Mouse (Mus musculus): ENCODE measurements around the gene Prox1.
A peak's percentile ranks its signal among the peaks of the same experiment; 100 is the strongest.

The Prox1 gene

GRCm38 (mm10) chr1:190143593-190143992, 26.9 kb downstream of the Prox1 start:
- DNase-seq (ENCODE audit: low read depth) = no peak

DNA sequence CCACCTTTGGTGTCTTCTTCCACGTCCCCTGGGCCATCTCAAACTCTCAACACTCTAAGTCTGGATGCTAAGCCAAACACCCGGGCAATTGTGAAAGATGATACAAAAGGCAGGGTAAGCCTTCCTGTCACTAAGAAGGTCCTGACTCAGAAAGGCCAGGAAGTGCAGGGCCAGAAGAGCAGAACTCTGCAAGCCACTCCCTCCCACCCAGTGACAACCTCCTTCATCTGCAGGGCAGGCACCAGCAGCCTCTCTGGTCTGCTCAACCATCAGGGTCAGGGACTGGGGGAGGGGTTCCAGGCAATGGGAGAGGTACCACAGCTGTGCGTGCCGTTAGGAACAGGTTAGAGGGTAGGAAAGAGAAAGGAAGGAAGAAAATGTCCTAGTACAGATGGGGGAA, 27.9 kb downstream of the Prox1 start:
- no peak for DNase-seq (ENCODE audit: low read depth)

DNA sequence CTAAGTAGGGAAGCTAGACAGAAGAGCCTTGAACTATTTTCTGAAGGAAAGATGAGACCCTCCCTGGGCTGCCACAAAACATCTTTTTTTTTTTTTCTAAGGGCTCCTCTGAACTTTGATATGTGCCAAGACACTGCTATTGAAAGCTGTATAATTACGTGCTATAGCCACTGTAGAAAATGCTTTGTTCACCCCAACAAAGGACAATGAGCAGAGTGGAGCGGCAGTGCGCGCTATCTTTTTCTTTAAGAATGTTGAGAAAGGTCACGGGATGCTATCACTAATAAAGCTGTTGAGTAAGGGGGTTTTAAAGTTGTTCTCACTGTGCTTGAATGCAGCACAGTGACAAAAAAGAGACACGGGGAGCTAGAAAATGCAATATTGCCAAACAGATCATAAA, 30.0 kb downstream of the Prox1 start:
- no peak for DNase-seq (ENCODE audit: low read depth)

- no peak for DNase-seq (ENCODE audit: low read depth)
Measured at GRCm38 (mm10) chr1:190139711-190140405, 30.7 kb downstream of the Prox1 start.

- DNase-seq (ENCODE audit: low read depth) = no peak
Measured at GRCm38 (mm10) chr1:190137943-190138342, 32.6 kb downstream of the Prox1 start.

- DNase-seq (ENCODE audit: low read depth) = no peak
Measured at GRCm38 (mm10) chr1:190132897-190133296, 37.6 kb downstream of the Prox1 start.

- DNase-seq (ENCODE audit: low read depth) = no peak
Measured at GRCm38 (mm10) chr1:190130888-190131287, 39.6 kb downstream of the Prox1 start.

- no peak for DNase-seq (ENCODE audit: low read depth)
Measured at GRCm38 (mm10) chr1:190129553-190129952, 41.0 kb downstream of the Prox1 start.

DNA sequence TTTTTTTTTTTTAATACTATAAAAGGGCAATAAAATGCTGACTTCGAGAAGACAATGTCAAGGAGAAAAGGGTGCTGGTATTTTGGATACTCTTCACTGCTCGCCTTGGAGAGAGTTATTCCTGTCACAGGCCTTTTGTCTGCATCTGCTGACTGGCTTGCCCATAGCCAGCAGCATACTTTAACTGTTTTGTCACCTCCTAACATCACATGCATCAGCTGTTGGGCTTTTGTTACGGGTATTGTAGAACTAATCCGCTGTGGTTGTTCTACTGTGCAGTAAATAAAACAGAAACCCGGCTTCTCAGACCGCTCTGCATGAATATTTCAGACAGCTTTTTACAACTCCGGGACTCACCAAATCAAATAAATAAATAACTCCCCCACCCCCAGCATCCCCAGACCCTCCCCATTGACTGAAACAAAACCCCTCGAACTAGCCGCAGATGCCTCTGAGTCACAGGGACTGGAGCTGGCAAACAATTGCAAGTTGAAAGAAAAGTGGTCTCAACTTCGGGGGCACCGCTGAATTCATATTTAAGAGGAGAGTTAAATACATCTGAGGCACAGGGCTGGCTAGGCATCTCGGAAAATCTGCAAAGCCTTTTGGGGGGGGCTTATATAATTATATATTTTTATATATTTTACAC, 41.7 kb downstream of the Prox1 start:
- no peak for DNase-seq (ENCODE audit: low read depth)

DNA sequence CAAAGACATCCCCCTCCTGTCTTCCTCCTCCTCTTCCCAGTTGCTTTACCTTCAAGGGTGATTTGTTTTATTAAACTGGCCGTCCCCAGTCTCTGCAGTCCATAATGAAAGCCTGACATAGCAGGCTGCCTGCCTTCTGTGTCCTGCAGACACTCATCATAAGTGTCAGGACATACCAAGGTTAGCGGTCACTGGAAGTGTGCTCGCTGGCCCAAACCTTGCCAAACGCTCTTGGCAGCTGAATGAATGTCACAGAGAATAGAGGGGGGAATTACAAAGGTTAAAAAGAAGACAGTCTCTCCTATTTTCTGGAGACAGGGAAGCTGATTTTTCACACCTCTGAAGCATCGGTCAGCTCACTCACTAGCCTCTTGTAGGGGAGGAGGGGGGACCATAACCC, 42.6 kb downstream of the Prox1 start:
- no peak for DNase-seq (ENCODE audit: low read depth)

GRCm38 (mm10) chr1:190127163-190127795, 43.2 kb downstream of the Prox1 start:
- DNase-seq (ENCODE audit: low read depth) = no peak

DNA sequence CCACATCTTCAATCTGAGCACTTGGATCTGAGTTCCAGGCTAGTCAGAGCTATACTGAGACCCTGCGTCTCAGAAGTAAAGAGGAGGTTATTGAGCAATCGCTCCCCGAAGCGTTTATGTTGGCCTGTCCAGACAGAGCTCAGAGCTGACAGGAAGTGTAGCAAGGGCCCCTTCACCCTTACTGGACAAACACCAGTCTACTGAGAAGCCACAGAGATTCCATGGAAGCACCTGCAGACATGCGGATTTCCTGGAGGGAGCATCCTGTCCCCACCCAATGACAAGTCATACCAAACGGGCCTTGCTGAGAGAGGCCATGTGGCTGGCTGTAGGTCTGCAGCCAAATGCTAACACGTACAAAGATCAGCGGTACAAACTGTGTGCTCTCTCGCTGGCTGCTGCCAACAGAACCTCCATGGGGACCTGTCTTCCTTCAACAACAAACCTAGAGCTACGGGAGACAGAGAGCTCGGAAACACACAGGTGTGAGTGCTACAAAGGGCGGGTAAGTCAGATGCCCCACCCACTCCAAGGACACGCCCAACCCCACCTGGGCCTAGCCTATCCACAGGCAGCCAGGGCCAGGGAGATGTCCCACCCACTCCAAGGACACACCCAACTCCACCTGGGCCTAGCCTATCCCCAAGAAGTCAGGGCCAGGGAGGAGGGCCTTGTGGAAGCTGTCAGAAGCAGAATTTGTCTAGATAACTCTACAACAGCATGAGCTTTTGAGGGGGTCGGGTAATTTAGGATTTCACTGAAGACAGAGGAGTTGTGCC, 45.4 kb downstream of the Prox1 start:
- no peak for DNase-seq (ENCODE audit: low read depth)

- no peak for DNase-seq (ENCODE audit: low read depth)
Measured at GRCm38 (mm10) chr1:190123404-190123803, 47.1 kb downstream of the Prox1 start.

GRCm38 (mm10) chr1:190115985-190116384, 54.5 kb downstream of the Prox1 start:
- peak; percentile 8 for DNase-seq (ENCODE audit: low read depth)

GRCm38 (mm10) chr1:190111741-190112140, 58.8 kb downstream of the Prox1 start:
- DNase-seq (ENCODE audit: low read depth) = peak; percentile 4

- DNase-seq (ENCODE audit: low read depth) = no peak
Measured at GRCm38 (mm10) chr1:190107587-190107986, 62.9 kb downstream of the Prox1 start.

DNA sequence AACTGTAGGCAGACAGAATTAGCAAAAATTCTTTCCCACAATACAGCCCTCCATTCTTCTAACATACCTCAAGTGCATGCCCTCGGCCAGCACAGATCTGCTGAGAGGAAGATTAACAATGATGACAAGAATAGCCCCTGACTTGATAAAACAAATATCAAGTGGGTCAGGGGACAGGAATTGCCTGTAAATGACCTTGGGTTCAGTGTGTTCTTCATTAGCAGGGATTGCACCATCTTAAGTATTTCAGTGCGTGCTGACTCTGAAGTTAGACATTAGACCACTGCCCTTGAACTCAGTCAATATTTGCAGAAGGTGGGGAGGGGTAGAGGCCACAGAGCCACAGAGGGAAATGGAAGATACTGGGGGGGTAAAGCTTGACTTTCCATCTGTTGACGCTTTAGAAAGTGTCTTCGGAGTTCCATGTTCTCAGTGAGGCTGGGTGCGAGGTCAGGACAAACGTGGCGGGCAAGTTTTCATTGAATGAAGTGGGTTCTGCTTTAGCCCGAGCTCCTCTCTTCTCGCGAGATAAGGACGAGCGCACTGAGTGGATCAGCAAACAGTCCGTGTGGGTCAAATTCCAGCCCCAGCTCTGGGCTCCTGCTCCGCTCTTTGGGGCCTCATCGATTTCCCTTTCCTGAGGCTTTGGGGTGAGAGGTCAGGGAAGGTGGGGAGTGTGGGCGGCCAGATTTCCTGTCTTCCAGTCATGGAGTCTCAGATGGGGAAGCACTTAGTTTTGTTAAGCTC, 63.7 kb downstream of the Prox1 start:
- no peak for DNase-seq (ENCODE audit: low read depth)

DNA sequence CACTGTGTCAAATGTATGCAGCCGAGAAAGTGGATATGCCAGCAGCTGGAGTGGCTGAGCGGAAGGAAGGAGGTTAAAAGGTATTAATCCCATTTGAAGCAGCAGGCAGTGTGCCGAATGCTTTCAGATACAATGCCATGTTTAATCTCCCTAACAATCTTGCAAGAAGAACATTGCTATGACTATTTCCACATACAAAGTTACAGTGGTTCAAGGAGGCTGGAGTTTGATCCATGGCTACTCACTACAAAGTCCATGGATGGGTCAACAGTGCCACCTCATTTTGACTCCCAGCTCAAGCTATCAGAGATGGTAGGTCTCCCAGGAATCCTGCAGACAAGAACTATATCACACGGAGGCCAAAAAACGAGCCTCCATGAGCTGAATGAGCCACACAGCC, 64.5 kb downstream of the Prox1 start:
- no peak for DNase-seq (ENCODE audit: low read depth)

GRCm38 (mm10) chr1:190093326-190093725, 77.2 kb downstream of the Prox1 start:
- no peak for DNase-seq (ENCODE audit: low read depth)

- no peak for DNase-seq (ENCODE audit: low read depth)
Measured at GRCm38 (mm10) chr1:190092076-190092475, 78.4 kb downstream of the Prox1 start.

DNA sequence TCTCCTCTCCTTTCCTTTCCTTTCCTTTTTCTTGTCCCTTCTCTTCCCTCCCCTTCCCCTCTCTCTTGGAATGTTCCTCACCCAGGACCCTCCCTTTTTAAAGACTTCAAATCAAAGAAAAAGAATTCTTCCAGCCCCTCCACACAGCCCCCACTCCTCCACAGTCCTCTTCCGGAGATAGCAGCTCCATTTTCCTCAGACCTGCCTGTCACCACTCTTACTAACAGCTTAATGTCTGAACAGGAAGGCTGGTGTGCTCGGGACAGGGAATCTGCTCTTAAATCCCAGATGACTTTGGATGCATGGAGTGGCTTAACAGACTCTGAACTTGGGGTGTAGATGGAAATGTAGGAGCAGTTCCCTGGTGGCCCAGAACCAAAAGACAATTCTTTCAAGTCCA, 81.6 kb downstream of the Prox1 start:
- no peak for DNase-seq (ENCODE audit: low read depth)

GRCm38 (mm10) chr1:190085703-190086102, 84.8 kb downstream of the Prox1 start:
- DNase-seq (ENCODE audit: low read depth) = no peak
